Mouse (Mus musculus): ENCODE data around the gene Tsc22d3. TPM values are rescaled to one million over a fixed set of nuclear protein-coding genes. Genes with fewer than 3 reads are reported as not detected.
"Not testable (repeated sequence)": the region's sequence is repeated elsewhere in the genome, so short reads cannot be mapped to it uniquely, and the experiment has no call there.

Tsc22d3 gene
- polyA plus RNA-seq, 1 experiment from 2014 or later: 80.3 TPM

DNA sequence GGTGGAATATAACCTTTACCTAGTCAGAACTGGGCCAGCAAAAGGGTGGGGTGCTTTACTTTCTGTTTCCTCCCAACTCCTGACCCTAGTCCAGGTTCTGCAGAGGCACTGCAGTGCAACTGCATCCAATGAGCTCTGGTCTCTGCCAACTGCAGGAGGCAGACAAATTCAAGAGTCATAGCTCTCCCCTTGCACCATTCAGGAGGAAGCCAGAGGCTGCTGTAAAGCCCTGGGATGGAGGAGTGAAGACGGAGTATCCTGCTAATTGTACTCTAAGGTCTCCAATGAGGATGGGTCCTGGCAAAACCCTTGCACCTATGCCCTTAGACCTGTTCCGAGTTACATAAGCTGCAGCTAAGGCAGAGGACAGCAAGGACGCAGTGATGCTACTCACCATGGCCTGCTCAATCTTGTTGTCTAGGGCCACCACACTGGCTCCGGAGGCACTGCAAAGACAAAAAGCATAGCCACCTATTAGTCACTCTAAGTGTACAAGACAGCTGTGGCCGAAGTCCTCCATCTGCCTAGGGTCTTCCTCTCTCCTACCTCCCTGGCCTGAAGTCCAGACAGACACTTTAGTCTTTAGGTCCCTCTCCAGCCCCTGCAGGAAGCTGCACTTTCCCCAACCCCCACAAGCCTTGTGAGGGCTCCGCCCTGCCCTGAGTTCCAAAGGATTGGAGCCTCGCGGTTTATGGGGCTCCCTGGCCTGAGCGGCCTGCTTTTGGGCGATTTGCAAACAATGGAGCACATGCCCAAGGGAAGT, 58.6 kb downstream of the Tsc22d3 start:
- Histone ChIP-seq H3K27ac (ENCODE audit: low read depth, low read length) (peak overlapping the region; percentile 93), H3K4me1 (replicated peaks; ENCODE audit: control insufficient read depth, insufficient read depth, low read length) (no peaks in the 10 kb centered on the region), H3K36me3 (ENCODE audit: control insufficient read depth, insufficient read depth) (no peaks in the 10 kb centered on the region), H3K9ac (ENCODE audit: low read depth, low read length) (peak overlapping the region; percentile 78), H3K27me3 (replicated peaks; ENCODE audit: control insufficient read depth, insufficient read depth, low read length) (no peaks in the 10 kb centered on the region), H3K4me3 (ENCODE audit: low read depth, low read length) (peak overlapping the region; percentile 56), H3K9me3 (ENCODE audit: control insufficient read depth) (no peaks in the 10 kb centered on the region), H3K4me2 (replicated peaks; ENCODE audit: low read depth) (peak overlapping the region; percentile 64)
- peak; percentile 44 for ATAC-seq
- WGBS: 19% methylated on average over 10 of the region's 10 CpGs
- 0 out of 2 replicates have a peak, but pooled peaks have one; percentile 7 for TF ChIP-seq CTCF (IDR thresholded peaks at IDR 0.05; ENCODE audit: low read depth)

DNA sequence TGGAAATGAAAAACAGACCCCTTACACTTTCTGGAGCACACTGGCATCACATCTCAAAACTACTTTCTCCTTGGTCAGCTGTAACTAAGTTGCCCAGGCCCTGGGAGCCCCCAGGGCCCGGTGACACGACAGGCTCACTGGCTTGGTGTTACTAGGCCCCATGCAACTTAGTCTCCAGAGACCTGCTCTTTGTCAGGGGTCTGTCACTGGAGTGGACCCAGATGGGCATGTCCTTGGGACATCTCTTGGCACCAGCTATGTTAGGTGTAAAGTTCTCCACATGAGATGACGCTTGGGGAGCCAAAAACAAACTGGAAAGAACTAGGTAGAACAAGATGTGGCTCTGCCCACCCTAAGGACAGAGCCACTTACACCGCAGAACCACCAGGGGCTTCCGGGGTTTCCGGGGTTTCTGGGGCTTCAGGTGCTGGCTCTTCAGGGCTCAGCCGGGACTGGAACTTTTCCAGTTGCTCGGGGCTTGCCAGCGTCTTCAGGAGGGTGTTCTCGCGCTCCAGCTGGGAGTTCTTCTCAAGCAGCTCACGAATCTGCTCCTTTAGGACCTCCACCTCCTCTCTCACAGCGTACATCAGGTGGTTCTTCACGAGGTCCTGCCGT, 59.9 kb downstream of the Tsc22d3 start:
- Histone ChIP-seq H3K9me3 (ENCODE audit: control insufficient read depth) (no peaks in the 10 kb centered on the region), H3K27ac (ENCODE audit: low read depth, low read length) (peak overlapping the region; percentile 66), H3K4me3 (ENCODE audit: low read depth, low read length) (peak overlapping the region; percentile 56; the same call in 1 of the 2 replicates), H3K4me1 (replicated peaks; ENCODE audit: control insufficient read depth, insufficient read depth, low read length) (0 out of 2 replicates have a peak, but pooled peaks cover 3% of the 10 kb centered on the region), H3K9ac (ENCODE audit: low read depth, low read length) (0 out of 2 replicates have a peak overlapping the region, but pooled peaks have one; percentile 11), H3K27me3 (replicated peaks; ENCODE audit: control insufficient read depth, insufficient read depth, low read length) (no peaks in the 10 kb centered on the region), H3K4me2 (replicated peaks; ENCODE audit: low read depth) (peak overlapping the region; percentile 64), H3K36me3 (ENCODE audit: control insufficient read depth, insufficient read depth) (no peaks in the 10 kb centered on the region)
- no peak for ATAC-seq
- whole genome bisulfite sequencing: 78% methylated on average over 15 of the region's 15 CpGs
- TF ChIP-seq CTCF (IDR thresholded peaks at IDR 0.05; ENCODE audit: low read depth): no peak

DNA sequence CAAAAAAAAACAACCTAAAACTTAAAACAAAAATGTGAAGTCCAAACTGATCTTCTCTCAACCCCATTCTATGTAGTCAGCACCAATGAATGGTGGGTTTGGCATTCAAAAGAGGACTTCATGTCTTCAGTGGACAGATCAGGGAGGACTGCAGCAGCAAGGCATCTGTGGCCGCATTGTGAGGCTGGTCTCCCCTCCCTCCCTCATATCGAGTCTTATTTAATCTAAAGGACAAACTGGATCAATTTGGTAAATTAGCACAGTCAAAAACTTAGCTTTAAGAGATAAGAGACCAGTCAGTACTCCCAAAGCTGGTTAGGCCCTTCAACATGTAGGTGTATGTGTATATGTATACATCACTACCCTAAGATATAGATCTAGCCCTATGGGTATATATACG, 60.6 kb downstream of the Tsc22d3 start:
- not testable (repeated sequence) for H3K4me1 ChIP-seq (replicated peaks; ENCODE audit: control insufficient read depth, insufficient read depth, low read length); ATAC-seq; H3K9ac ChIP-seq (ENCODE audit: low read depth, low read length); H3K27me3 ChIP-seq (replicated peaks; ENCODE audit: control insufficient read depth, insufficient read depth, low read length); H3K4me3 ChIP-seq (ENCODE audit: low read depth, low read length); H3K36me3 ChIP-seq (ENCODE audit: control insufficient read depth, insufficient read depth); H3K9me3 ChIP-seq (ENCODE audit: control insufficient read depth); H3K27ac ChIP-seq (ENCODE audit: low read depth, low read length)
- WGBS: 87% methylated on average over 3 of the region's 3 CpGs
- peak overlapping the region; percentile 64 for H3K4me2 ChIP-seq (replicated peaks; ENCODE audit: low read depth)

DNA sequence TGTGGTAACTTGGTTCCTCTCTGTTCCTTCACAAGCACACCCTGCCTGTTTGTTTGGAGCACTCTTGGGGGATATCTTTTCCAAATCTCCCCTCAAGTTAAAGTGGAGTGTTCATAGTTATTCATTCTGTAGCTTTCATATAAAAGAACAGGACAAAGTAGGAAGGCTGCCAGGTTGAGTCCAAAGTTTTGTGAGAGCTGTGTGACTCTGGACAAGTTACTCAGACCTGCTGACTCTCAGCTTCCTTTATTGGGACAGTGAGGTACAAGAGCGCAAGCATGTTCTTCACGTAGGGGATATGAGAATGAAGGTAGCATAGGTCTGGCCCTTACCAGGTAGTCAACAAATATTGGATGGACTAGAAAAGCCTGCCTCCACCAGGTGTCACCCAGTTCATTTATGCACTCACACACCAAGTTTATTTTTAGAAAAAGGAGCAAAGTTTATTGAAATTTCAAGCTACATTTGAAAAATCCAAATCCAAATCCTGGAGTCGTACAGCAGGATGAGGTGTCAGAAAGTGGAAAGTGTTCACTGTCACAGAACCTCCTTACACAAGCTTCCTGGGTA, 61.3 kb downstream of the Tsc22d3 start:
- Histone ChIP-seq H3K4me2 (replicated peaks; ENCODE audit: low read depth) (no peak overlapping the region; the same call in 1 of the 2 replicates), H3K9me3 (ENCODE audit: control insufficient read depth) (no peaks in the 10 kb centered on the region), H3K9ac (ENCODE audit: low read depth, low read length) (no peak overlapping the region), H3K27ac (ENCODE audit: low read depth, low read length) (peak overlapping the region; percentile 50; the same call in 1 of the 2 replicates), H3K36me3 (ENCODE audit: control insufficient read depth, insufficient read depth) (no peaks in the 10 kb centered on the region), H3K27me3 (replicated peaks; ENCODE audit: control insufficient read depth, insufficient read depth, low read length) (no peaks in the 10 kb centered on the region), H3K4me1 (replicated peaks; ENCODE audit: control insufficient read depth, insufficient read depth, low read length) (0 out of 2 replicates have a peak, but pooled peaks cover 3% of the 10 kb centered on the region), H3K4me3 (ENCODE audit: low read depth, low read length) (no peak overlapping the region)
- TF ChIP-seq CTCF (IDR thresholded peaks at IDR 0.05; ENCODE audit: low read depth): no peak
- no peak for ATAC-seq
- 66% methylated on average over 3 of the region's 3 CpGs for WGBS

DNA sequence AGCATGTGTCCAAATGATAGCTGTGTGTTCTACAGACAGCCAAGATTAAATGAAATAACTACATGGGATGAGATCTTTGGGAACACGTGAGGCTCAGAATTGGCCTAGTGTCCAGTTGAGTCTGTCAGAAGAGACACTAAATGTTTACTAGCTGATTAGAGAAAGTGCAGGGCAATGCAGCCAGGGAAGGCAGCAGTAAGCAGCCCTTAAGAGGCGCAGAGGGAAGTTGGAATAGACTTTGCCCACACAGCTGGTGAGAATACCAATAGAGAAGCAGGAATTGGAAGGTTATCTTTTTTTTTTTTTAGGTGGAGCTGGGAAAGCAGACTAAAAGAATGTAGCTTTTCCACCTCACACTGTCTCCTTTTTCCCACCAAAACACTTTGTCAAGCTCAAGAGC, 61.8 kb downstream of the Tsc22d3 start:
- Histone ChIP-seq H3K27ac (ENCODE audit: low read depth, low read length) (peak overlapping the region; percentile 50; the same call in 1 of the 2 replicates), H3K27me3 (replicated peaks; ENCODE audit: control insufficient read depth, insufficient read depth, low read length) (no peaks in the 10 kb centered on the region), H3K9ac (ENCODE audit: low read depth, low read length) (no peak overlapping the region), H3K36me3 (ENCODE audit: control insufficient read depth, insufficient read depth) (no peaks in the 10 kb centered on the region), H3K4me3 (ENCODE audit: low read depth, low read length) (no peak overlapping the region), H3K4me2 (replicated peaks; ENCODE audit: low read depth) (0 out of 2 replicates have a peak overlapping the region, but pooled peaks have one; percentile 17), H3K9me3 (ENCODE audit: control insufficient read depth) (no peaks in the 10 kb centered on the region), H3K4me1 (replicated peaks; ENCODE audit: control insufficient read depth, insufficient read depth, low read length) (0 out of 2 replicates have a peak, but pooled peaks cover 3% of the 10 kb centered on the region)
- 46% methylated on average over 2 of the region's 2 CpGs for WGBS
- TF ChIP-seq CTCF (IDR thresholded peaks at IDR 0.05; ENCODE audit: low read depth): no peak
- peak; percentile 32 for ATAC-seq

DNA sequence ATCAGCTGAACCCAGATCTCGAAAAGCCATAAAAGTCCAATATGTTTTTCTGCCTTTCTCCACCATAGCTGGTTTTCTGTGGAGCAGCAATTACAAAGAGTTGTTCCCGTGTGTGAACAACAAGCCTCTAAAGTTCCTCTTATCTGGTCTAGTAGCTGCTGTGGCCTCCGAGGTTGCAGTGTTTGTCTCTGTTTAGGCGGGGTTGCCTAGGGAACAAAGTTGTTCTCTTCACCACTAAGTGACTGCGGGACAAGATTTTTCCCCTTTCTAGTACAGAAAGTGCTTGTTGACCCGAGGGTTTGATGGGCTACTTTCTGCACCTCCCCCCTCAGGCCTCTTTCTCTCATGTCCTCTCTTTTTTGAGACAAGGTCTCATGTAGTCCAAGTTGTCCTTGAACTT, 62.8 kb downstream of the Tsc22d3 start:
- no peaks in the 10 kb centered on the region for H3K9me3 ChIP-seq (ENCODE audit: control insufficient read depth)
- 28% methylated on average over 6 of the region's 6 CpGs for WGBS
- ATAC-seq: peak; percentile 61
- H3K9ac ChIP-seq (ENCODE audit: low read depth, low read length): no peak overlapping the region
- 0 out of 2 replicates have a peak, but pooled peaks cover 3% of the 10 kb centered on the region for H3K27me3 ChIP-seq (replicated peaks; ENCODE audit: control insufficient read depth, insufficient read depth, low read length)
- no peak overlapping the region for H3K4me2 ChIP-seq (replicated peaks; ENCODE audit: low read depth)
- no peaks in the 10 kb centered on the region for H3K36me3 ChIP-seq (ENCODE audit: control insufficient read depth, insufficient read depth)
- H3K4me3 ChIP-seq (ENCODE audit: low read depth, low read length): no peak overlapping the region
- no peak for TF ChIP-seq CTCF (IDR thresholded peaks at IDR 0.05; ENCODE audit: low read depth)
- peak overlapping the region; percentile 50; the same call in 1 of the 2 replicates for H3K27ac ChIP-seq (ENCODE audit: low read depth, low read length)
- H3K4me1 ChIP-seq (replicated peaks; ENCODE audit: control insufficient read depth, insufficient read depth, low read length): 0 out of 2 replicates have a peak, but pooled peaks cover 3% of the 10 kb centered on the region
